Mouse (Mus musculus) urinary bladder, postnatal 25 days (tissue): ENCODE measurements around the gene Tex45.
A peak's percentile ranks its signal among the peaks of the same experiment; 100 is the strongest.

Source experiments
- DNase-seq: peaks from one replicate; pipeline ENCODE4 v3.0.0; 2022; ENCODE audit warnings: low spot score

The Tex45 gene

DNA sequence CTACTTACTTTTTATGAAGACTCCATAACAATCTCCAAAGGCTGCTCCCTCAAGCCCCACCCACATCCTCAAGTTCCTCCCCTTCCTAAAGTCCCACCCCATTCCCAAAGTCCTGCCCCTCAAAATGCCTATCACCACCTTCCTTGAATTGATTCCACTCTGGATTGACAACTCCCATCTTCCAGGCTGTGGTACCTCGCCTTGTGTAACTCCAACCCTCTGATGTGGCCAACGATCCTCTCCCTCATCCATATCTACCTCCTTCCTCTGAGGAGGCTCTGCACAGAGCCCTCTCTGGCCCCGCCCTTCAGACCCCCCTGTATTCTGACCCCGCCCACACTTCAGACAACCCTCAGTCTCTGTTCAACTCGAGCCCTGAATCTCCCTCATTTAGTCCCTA, 14.5 kb downstream of the Tex45 start:
- DNase-seq, result no peak

DNA sequence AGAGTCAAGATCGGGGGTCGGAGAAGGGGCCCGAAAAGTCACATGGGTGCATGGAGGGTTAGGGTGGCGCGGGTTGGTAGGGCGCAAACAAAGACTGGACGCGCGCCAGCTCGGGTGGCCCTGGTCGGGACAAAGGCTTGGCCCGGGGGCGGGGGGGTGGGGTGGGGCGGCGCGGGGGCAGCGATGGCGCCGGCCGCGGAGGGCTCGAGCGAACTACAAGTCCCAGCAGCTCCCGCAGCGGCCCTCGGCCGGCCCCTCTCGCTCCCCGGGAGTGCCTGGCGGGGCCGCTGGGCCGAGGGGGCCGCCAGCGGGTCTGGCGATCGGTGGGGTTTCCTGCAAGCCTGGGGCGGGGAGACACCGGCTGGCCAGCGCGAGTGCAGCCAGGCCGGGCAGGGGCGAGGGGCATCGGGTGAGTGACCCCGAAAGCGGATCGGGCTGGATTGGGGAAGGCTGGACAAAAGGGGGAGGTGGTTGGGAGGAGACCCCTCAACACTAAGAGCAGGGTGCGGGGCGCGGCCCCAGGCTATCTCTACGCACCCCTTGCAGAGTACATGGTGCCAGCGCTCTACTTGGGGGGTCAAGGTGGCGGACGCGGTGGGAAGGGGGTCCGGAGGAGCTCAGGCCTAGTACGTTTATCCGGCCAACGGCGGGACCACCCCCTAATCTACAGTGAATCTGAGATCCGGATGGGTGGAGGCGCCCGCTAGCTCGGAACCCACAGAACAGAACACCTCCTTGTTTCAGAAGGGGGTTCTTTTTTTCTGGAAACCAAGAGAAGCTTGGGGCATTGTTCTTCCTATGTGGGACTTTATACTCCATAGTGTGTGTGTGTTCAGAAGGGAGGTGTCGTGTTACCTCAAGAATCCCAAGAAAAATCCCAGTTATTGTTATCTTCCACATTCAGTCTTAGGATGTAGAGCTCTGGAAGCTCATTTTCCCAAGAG, 22.5 kb downstream of the Tex45 start, which contains the start of gene Zfp358:
Zfp358 (plus strand) TSS at position 238 of the 944 bp plus-strand sequence.
- DNase-seq, result peak; percentile 72

GRCm38 (mm10) chr8:3493845-3494208, 23.2 kb downstream of the Tex45 start:
- DNase-seq, result no peak

- no peak for DNase-seq
Measured at GRCm38 (mm10) chr8:3495578-3496427, 25.1 kb downstream of the Tex45 start.

DNA sequence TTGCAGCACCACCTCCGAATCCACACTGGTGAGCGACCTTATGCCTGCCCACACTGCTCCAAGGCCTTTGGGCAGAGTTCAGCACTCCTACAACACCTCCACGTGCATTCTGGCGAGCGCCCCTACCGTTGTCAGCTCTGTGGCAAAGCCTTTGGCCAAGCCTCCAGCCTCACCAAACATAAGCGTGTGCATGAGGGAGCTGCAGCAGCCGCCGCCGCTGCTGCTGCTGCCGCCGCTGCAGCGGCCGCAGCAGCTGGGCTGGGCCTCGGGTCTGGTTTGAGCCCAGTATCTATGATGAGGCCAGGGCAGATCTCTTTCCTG, 25.7 kb downstream of the Tex45 start:
- DNase-seq, result no peak

- no peak for DNase-seq
Measured at GRCm38 (mm10) chr8:3498583-3498982, 27.9 kb downstream of the Tex45 start.

DNA sequence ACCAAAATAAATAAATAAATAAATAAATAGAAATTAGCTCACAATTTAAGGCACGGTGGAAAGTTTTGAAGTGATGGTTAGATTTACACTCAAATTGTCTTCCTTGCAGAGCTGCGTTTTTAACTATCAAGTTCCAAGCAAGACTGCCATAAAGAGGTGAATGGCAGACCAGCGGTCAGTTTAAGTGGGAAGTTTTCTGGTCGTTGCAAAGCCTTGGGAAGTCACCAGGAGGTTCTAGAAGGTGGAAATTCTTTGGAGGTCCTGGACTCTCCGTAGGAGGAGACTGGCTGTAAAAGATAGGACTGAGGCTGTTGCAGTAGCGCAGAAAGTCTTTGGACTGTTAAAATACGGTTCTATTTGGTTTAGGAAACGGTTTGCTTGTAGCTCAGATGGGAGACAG, 29.1 kb downstream of the Tex45 start:
- DNase-seq, result no peak

DNA sequence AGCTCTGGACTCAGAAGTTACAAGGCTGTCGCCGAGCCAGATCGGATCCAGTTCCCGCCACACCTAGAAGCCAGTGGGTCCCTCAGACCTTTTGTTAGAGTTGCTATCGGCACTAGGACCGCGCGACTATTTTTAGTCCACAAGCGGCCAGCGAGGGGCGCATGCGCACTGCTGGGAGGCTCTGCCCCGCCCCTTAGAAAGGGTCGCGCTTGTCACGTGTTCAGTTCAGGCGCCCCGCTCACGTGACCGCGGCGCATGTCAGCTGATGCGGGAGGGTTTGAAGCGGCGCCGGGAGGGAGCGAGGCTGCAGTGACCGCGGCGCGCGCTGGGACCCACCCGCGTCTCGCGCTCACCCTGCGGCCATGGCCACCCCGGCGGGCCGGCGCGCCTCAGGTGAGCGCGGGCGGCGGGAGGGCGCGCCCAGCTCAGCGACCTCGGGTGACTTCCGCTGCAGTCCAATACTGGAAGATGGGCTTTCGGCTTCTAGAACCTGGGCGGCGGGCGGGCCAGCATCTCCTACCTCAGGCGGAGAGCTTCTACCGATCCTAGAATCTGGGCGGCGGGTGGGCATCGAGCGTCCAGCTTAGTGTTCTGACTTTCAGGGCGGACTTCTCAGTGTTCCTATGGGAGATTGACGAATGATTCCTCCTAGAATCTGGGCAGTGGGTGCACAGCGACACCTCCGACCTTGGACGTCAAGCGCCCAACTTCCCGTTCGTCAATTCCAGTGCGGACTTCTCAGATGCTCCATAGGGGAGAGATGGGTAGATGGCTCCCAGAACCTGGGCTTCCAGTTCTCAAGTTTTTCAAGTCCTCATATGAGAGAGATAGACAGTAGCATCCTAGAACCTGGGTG, 29.8 kb downstream of the Tex45 start, which contains the start of gene Mcoln1:
Mcoln1 (plus strand) TSS at position 223 of the 856 bp plus-strand sequence.
- peak; percentile 96 for DNase-seq

GRCm38 (mm10) chr8:3502217-3502616, 31.6 kb downstream of the Tex45 start:
- no peak for DNase-seq

- no peak for DNase-seq
Measured at GRCm38 (mm10) chr8:3507979-3508754, 37.5 kb downstream of the Tex45 start.

DNA sequence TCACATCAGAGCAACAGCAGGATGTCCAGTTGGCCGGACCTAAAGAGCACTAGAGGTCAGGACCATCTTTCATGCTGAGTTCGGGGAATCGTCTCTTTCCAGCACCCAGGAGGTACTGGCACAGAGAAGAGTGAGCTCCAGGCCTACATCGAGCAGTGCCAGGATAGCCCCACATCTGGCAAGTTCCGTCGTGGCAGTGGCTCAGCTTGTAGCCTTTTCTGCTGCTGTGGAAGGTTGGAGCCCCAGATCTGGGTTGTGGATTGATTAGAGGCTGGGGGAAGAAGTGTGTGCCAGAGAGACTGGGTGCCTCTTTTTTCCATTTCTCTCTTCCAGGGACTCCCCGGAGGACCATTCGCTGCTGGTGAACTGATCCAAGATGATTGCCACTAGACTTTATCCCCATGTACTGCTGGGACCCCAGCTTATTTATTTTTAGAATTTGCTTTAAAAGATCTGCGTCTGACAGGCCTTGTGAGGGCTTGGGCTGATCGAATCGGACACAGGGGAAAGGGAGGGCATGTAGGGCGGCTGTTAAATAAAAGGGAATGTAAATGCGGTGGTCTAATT, 44.1 kb downstream of the Tex45 start:
- DNase-seq, result no peak

GRCm38 (mm10) chr8:3515260-3515671, 44.6 kb downstream of the Tex45 start, which contains the start of gene Pnpla6:
Gene Pnpla6, plus strand, starts transcription at chr8:3515384.
- DNase-seq, result peak; percentile 85

DNA sequence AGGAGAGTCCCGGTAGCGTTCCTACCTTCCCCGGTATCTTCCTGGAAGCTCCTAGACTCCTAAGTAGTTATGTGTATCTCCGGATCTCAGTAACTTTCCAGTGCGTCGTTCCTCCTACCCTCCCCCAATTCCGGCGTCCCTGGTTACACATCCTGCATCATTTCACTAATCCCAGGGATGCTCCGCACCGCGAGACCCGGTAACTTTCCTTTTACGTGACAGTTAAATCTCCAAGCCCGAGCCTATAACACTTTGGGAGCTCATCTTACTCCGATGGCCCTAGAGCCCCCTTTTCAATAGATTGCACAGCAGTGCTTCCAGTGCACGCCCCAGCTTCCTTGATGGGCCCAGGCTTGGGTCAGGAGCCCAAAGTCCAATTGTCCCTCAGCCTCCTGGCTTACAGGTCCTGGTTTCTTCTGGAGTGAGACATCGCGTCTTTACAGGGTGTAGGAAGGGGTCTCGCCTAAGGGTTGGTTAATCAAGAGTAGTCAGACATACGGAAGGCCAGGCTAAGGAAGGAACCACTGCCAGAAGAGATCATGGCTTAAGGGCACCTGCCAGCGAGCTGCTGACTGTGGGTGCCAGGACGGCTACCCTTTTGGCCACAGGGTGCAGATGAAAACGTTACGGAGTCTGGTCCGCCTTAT, 45.2 kb downstream of the Tex45 start:
- peak; percentile 31 for DNase-seq

DNA sequence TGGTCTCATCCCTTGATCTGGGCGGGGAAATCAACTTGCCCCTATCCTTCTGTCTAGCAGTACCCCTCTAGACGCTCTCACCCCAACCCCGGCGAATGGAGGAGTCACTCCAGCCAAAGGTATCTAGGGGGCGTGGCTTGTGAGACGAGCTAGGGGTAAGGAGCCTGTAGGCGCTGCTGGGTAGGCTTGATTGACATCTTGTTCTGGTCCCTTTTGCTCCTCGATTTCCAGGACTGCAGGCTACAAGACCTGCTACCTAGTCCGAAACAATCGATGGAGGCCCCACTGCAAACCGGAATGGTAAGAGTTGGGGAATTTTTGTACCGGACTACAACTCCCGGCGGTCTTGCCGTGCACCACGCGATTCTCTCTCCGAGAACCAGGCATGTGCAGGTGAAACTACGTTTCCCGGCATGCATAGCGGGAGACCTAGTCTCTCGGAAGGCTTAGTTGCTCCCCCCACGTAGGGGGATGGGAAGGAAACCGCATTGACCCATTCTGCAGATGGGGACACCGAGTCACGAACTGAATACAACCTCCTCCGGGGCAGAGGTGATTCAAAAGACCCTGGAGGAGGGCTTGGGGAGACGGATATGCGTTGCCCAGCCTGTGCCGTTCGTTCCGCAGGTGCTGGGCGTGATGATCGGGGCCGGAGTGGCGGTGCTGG, 45.9 kb downstream of the Tex45 start:
- DNase-seq, result peak; percentile 85

- no peak for DNase-seq
Measured at GRCm38 (mm10) chr8:3517117-3517495, 46.4 kb downstream of the Tex45 start.

GRCm38 (mm10) chr8:3522007-3522697, 51.5 kb downstream of the Tex45 start:
- DNase-seq, result no peak

GRCm38 (mm10) chr8:3530816-3531215, 60.2 kb downstream of the Tex45 start:
- DNase-seq, result no peak

GRCm38 (mm10) chr8:3531936-3532335, 61.3 kb downstream of the Tex45 start:
- DNase-seq, result no peak
